Mouse (Mus musculus) spleen, postnatal 4 days (tissue): ENCODE measurements at regions not wholly inside any gene's neighbourhood (a gene's known extent, or its start where the extent isn't known, plus 50 kb on each side); places are given as distances from the start of the nearest gene placed in this dataset.
"Not testable (repeated sequence)": the region's sequence is repeated elsewhere in the genome, so short reads cannot be mapped to it uniquely, and the experiment has no call there.

Experiments
- DNase-seq, 2 experiments: peaks; one replicate each; pipeline ENCODE4 v3.0.0; 2022; ENCODE audit warnings: low spot score in 2 of 2

GRCm38 (mm10) chr1:161728546-161729206 lies 59.6 kb downstream of the Fasl start:
- DNase-seq, result no peak

- DNase-seq, result not testable (repeated sequence)
Observed at GRCm38 (mm10) chr1:161727357-161727756, 60.9 kb downstream of the Fasl start.

DNA sequence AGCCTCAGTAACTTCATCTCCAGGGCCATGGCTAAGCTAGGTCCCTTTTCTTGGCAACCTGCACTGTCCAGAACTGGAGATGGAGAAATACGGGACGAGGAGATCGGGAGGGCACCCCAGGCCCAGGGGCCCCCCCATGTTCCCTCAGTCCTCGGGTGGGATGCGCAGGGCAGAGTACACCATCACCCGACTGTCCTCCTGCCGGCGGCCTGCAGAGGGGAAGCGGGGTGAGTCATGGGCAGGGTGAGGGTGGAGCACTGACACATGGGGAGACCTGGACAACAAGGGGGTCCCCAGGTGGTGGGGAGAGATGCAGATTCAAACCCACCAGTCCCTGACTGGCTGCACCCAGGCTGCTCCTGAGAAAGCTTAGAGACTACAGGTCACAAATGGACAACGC lies 62.2 kb downstream of the Fasl start:
- not testable (repeated sequence) for DNase-seq

- no peak for DNase-seq
Observed at GRCm38 (mm10) chr1:161719876-161720275, 68.4 kb downstream of the Fasl start.

DNA sequence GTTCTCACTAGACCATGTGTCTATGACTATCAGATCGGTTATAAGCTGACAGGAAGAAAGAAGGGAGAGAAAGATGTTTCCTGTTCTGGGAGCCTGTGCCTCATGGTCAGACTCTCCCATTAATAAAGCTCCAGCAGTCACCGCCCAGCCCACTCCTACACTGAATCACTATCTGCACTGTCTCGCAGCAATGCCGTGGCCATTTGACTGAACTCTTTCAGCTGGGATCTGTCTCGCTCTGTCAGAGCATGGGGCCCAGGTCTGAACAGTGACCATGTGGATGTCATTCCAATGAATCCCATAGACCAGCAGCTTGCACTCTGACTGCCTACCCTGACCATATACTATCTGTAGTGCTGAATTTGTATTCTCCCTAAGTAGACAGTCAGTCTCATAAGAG lies 70.0 kb downstream of the Fasl start:
- no peak for DNase-seq

DNA sequence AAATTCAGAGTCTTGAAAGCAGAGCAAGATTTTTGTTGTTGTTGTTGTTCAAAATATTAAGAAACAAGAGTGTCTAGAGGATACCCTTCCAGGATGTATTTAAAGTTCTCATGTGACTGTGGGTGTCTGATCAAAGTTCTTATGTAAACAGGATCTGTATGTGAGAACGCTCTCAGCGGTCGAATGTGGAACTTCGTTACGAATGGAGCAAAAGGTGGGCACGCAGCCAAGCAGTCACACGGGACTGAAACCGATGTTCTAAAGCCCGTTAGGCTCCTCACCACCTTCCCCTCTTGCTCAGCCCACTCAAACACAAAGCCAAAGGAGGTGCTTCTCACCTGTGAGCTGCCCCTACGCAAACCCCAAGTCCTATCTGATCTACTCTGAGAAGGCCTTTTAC lies 75.4 kb downstream of the Fasl start:
- DNase-seq, result peak; percentile 39 to 69

DNA sequence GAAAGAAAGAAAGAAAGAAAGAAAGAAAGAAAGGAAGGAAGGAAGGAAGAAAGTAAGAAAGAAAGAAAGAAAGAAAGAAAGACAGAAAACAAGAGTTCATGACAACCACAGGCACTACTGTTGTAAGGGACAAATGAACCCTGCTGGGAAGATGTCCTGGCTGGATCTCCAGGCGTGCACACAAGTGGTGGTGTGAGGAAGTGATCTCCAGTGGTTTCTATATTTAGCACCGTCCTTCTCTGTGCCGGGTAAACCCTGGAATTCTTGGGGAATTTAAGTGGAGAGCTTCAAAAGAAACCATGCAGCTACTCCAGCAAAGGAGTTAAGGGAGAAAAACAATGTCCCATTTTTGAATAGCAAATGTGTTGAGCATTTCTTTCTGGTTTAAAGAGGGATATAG lies 76.0 kb downstream of the Fasl start:
- no peak for DNase-seq

DNA sequence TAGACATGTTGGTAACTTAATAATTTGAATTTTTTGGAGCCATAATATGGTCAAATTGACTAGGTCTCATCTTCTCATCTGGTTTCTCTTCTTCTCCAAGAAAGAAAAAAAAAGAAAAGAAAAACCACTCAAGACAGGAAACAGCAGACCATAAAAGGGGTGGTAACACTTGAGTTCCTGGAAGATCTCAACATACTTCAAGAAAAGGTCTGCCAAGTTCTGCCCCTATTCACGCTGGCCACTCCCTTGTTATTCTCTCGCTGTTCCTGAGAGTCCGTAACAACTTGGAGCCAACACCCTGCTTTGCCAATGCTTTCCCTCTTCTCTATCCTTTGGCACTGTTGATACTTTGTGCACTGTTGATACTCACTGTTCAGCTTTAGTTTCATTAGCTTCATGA lies 81.2 kb downstream of the Fasl start:
- no peak for DNase-seq

DNA sequence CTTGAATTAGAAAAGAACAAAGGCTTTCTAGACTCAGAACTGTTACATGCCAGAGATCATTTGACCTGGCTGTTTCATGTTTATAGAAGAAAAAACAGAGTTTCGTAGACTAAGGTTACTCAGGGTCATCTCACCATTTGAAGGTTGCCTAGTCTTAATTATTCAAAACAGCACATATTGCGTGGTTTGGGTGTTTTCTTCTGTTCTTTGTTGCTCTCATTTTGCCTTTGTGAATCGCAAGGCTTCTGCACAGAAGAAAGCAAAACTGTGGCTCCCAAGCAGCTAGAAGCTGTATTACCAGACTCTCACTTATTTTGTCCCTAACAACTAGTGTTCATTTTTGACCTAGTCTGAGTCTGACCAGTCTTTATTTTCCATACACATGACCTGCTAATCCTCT lies 83.3 kb downstream of the Fasl start:
- no peak for DNase-seq

DNA sequence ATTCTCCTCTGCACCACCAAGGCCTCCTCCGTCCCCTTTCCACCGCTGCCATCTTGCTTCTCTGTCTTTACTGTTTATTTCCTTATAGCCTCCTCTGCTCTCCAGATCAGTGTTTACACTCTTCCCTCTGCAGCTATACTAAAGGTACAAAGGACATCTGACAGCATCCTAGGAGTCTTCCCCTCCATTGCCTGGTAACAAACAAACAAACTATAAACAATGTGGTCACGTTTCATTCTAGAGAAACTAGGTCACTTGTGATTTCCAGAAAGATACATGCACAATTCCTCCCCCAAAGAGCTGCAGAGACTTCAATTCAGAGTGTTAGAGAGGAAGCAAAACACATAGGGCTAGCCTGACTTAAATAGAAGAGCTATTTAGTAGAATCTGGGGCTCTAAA lies 83.8 kb downstream of the Fasl start:
- no peak for DNase-seq

- DNase-seq, result no peak
Observed at GRCm38 (mm10) chr1:161695886-161696285, 92.4 kb downstream of the Fasl start.

- no peak for DNase-seq
Observed at GRCm38 (mm10) chr1:161693768-161694160, 94.5 kb downstream of the Fasl start.

- DNase-seq, result no peak
Observed at GRCm38 (mm10) chr1:161692836-161693767, 95.2 kb downstream of the Fasl start.

DNA sequence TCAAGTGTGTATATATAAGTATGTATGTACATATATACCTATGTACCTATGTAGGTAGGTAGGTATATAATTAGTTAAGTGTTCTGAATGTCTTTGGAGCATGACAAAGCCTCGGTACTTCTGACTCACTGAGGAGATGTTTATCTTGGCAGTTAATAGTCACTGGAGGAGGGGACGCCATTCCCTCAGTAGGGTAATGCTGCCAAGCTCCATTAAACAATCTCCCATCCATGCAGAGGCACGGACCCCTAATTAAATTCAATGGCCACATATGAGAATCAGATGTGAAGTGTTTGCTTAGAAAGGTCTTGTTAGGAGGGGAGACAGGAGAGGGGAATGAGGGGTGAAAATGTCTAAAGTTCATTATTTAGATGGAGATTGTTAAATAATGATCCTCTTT lies 99.3 kb downstream of the Fasl start:
- DNase-seq, result no peak

DNA sequence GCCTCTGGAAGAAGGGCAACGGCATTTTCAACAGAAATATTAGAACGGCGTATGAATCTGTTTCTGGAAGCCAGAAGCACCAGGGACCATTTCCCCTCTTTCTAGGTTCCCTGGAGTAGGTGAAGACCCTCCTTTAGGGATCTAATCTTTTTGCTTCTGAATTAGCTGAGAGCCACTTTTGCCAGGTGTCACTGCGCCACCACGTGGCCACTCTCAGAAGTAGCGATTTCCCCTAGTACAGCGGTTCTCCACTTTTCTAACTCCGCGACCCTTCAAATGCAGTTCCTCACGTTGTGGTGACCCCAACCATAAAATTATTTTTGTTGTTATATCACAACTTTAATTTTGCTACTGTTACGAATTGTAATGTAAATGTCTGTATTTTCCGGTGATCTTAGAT lies 100.7 kb downstream of the Fasl start:
- DNase-seq, result peak; percentile 22 to 74

DNA sequence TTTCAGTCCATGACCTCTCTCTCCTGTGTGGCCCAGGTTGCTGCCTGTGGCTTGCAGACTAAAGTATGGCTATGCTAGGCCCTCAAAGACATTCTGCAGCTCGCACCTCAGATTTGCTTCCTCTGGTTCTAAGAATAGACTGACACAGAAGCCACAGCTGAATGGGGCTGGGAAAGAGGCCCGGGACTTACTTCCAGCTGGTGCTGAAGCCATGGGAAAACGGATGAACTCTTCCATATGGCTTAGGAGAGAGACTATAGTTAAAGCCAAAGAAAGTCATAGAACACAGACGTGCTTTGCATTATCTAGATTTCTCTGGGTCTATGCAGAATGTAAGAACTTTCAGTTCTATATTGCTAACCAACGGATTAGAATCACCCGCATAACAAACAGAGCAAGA lies 107.7 kb downstream of the Fasl start:
- DNase-seq, result no peak

DNA sequence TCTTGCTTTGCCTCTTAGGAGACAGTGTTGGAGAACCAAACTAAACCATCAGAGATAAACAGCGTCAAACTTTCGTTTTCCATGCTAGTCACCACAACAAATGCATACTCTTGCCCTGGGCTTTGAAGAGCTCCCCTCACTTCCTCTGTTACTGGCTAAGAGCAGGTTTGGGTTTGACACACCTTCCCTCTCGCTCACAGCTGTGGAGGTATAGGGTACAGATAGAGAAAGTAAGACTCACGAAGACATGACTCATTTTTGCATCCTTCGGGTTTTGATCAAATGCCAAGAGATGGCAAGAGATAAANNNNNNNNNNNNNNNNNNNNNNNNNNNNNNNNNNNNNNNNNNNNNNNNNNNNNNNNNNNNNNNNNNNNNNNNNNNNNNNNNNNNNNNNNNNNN lies 117.4 kb downstream of the Fasl start:
- no peak for DNase-seq

DNA sequence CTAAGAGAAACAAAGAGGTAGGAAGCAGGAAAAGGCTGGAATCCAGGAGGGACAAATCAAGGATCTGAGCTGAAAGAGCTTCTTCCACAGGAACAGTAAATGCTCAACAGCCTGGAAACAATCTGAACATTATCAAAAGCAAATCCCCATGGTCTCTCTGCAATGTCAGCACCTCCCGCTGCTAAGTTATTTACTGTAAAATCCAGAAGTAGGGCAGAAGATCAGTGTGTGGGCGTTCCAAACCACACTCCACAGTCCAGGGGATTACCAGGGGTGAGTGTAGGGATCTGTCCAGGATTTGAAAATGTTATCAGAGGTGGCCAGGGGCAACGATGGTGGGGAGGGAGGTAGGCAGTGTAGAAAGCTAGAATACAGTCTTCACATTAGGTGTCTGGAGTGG lies 124.0 kb downstream of the Fasl start:
- no peak for DNase-seq

DNA sequence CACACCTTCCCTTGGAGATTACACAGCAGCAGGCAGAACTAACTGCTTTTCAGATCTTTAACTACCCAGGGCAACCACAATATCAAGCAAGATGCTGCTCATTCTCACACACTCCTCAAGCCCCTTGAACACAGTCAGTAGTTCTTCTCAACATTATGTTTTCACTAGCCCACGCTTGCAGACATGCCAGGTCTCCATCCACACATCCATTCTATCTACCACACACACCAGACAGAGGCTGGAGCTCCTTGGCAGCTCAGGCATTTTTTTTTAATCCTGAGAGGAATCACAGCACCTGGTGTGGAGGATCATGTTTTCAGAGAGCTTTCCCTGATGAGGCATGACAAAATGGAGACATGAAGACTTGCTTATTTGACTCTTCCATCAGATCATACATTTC lies 124.9 kb downstream of the Fasl start:
- DNase-seq, result no peak

DNA sequence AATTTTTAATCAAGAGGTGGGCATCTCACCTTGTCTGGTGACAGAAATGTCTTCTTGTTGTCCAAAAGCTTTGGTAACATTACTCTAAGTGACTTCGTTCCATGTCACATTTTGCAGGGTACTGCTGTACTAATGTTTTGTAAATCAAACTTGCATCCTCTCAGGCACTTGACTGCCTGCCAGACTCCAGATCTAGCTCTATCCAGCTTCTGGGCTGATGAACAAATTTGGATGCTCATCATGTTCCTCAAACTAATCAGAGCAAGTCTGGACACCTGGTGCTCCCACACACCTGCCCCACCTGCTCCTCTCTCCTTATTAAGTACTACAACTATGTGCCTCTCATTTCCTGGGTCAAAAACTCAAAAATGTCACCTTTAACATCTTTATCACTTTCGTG lies 126.1 kb downstream of the Fasl start:
- DNase-seq, result no peak

GRCm38 (mm10) chr1:161657511-161657910 lies 130.8 kb downstream of the Fasl start:
- DNase-seq, result no peak

- DNase-seq, result no peak
Observed at GRCm38 (mm10) chr1:161649387-161649786, 138.9 kb downstream of the Fasl start.

DNA sequence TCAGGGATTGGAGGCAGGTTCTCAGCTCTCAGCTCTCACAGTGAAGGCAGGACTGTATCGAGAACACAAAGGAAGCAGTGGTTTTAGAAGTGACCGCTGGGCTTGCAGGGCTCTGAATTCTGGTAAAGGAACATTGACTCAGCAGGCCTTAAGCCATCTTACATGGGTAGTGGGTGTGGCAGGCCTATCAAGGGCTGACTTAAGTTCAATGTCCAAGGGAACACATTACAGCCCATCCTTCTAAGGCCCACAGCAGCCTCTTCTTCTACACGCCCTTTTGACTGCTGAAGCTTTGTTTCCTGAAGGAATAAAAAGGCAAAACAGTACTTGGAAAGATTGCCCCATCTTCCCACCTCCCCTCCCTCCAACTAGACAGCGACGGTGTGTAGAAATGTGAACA lies 137.6 kb downstream of the Tnfsf18 start:
- no peak for DNase-seq
